Mouse (Mus musculus) left cerebral cortex, postnatal 4 days (tissue): Measurements from ENCODE around the gene Dbndd2. TPM values are rescaled to one million over a fixed set of nuclear protein-coding genes. Genes with fewer than 3 reads are reported as not detected.
A peak's percentile ranks its signal among the peaks of the same experiment; 100 is the strongest.

Experiments used
- DNase-seq: peaks from one replicate; pipeline ENCODE4 v3.0.0-alpha.2; 2022
- intact Hi-C: fragments of 180-260 bp; cut with DNase I; formaldehyde crosslinking; loops from one replicate; pipeline ENCODE4 v1.15.1; 2025
- total RNA-seq, 2 experiments: library from RNA; stranded (reverse); gene quantifications; 2 replicates each; pipeline ENCODE4 v1.2.3; 2021

Gene Dbndd2
- 10 to 100 TPM; 32.6 to 33.5 TPM for total RNA-seq

GRCm38 (mm10) chr2:164485681-164486257 is at the start of gene Dbndd2:
TSS of gene Dbndd2 (plus strand) at chr2:164486106.
- intact Hi-C loops, result no loop called here
- DNase-seq, result no peak

- intact Hi-C loops, result no loop called here
- no peak for DNase-seq
Measured at GRCm38 (mm10) chr2:164436215-164436913, 49.5 kb upstream of the Dbndd2 start.

GRCm38 (mm10) chr2:164436961-164437360 is 48.9 kb upstream of the Dbndd2 start:
- DNase-seq, result no peak
- intact Hi-C loops, result no loop called here

GRCm38 (mm10) chr2:164437710-164438109 is 48.2 kb upstream of the Dbndd2 start:
- no peak for DNase-seq
- intact Hi-C loops, result no loop called here

GRCm38 (mm10) chr2:164438257-164438656 is 47.6 kb upstream of the Dbndd2 start:
- no peak for DNase-seq
- intact Hi-C loops, result no loop called here

- intact Hi-C loops, result no loop called here
- DNase-seq, result no peak
Measured at GRCm38 (mm10) chr2:164439001-164439421, 46.9 kb upstream of the Dbndd2 start.

GRCm38 (mm10) chr2:164440314-164440713 is 45.6 kb upstream of the Dbndd2 start:
- intact Hi-C loops, result no loop called here
- DNase-seq, result no peak

GRCm38 (mm10) chr2:164441155-164441554 is 44.8 kb upstream of the Dbndd2 start:
- DNase-seq, result no peak
- intact Hi-C loops, result no loop called here

GRCm38 (mm10) chr2:164441731-164442130 is 44.2 kb upstream of the Dbndd2 start:
- intact Hi-C loops, result no loop called here

GRCm38 (mm10) chr2:164442315-164443050 is 43.4 kb upstream of the Dbndd2 start:
- no peak for DNase-seq
- intact Hi-C loops, result no loop called here

More at GRCm38 (mm10) chr2:164441731-164442130, 44.2 kb upstream of the Dbndd2 start:
- no peak for DNase-seq

- intact Hi-C loops, result no loop called here
- DNase-seq, result peak; percentile 70
Measured at GRCm38 (mm10) chr2:164443051-164443437, 42.9 kb upstream of the Dbndd2 start.

GRCm38 (mm10) chr2:164443460-164444000 is 42.4 kb upstream of the Dbndd2 start, which contains the start of gene Sdc4:
TSS of gene Sdc4 (minus strand) at chr2:164443887.
- no peak for DNase-seq
- intact Hi-C loops, result no loop called here

- DNase-seq, result no peak
- intact Hi-C loops, result no loop called here
Measured at GRCm38 (mm10) chr2:164444701-164445100, 41.2 kb upstream of the Dbndd2 start.

GRCm38 (mm10) chr2:164445399-164446085 is 40.4 kb upstream of the Dbndd2 start:
- DNase-seq, result no peak
- intact Hi-C loops, result no loop called here

GRCm38 (mm10) chr2:164446086-164446469 is 39.8 kb upstream of the Dbndd2 start:
- intact Hi-C loops, result no loop called here

GRCm38 (mm10) chr2:164448140-164448539 is 37.8 kb upstream of the Dbndd2 start:
- intact Hi-C loops, result no loop called here
- no peak for DNase-seq

More at GRCm38 (mm10) chr2:164446086-164446469, 39.8 kb upstream of the Dbndd2 start:
- no peak for DNase-seq

GRCm38 (mm10) chr2:164448921-164449320 is 37.0 kb upstream of the Dbndd2 start:
- intact Hi-C loops, result no loop called here
- no peak for DNase-seq

- DNase-seq, result no peak
- intact Hi-C loops, result no loop called here
Measured at GRCm38 (mm10) chr2:164449341-164450042, 36.4 kb upstream of the Dbndd2 start.

- no peak for DNase-seq
- intact Hi-C loops, result no loop called here
Measured at GRCm38 (mm10) chr2:164452000-164452676, 33.8 kb upstream of the Dbndd2 start.
